Mouse (Mus musculus) kidney, postnatal 10 days (tissue): Measurements from ENCODE around the gene Fads2.
A peak's percentile ranks its signal among the peaks of the same experiment; 100 is the strongest.

Experiments used
- DNase-seq: peaks from one replicate; pipeline ENCODE4 v3.0.0; 2021; ENCODE audit warnings: mixed read lengths

Gene Fads2

GRCm38 (mm10) chr19:10102054-10102700 is 631 bp upstream of the Fads2 start:
- peak; percentile 16 for DNase-seq

GRCm38 (mm10) chr19:10100631-10101071 is 895 bp downstream of the Fads2 start:
- peak; percentile 90 for DNase-seq

- DNase-seq, result no peak
Measured at GRCm38 (mm10) chr19:10097826-10098225, 3.7 kb downstream of the Fads2 start.

- no peak for DNase-seq
Measured at GRCm38 (mm10) chr19:10096371-10096876, 5.1 kb downstream of the Fads2 start.

- no peak for DNase-seq
Measured at GRCm38 (mm10) chr19:10094695-10095094, 6.9 kb downstream of the Fads2 start.

- no peak for DNase-seq
Measured at GRCm38 (mm10) chr19:10093829-10094228, 7.7 kb downstream of the Fads2 start.

GRCm38 (mm10) chr19:10086976-10087375 is 14.6 kb downstream of the Fads2 start:
- DNase-seq, result no peak

- peak; percentile 67 for DNase-seq
Measured at GRCm38 (mm10) chr19:10085454-10085853, 16.1 kb downstream of the Fads2 start.

- DNase-seq, result no peak
Measured at GRCm38 (mm10) chr19:10082105-10082504, 19.4 kb downstream of the Fads2 start.

- no peak for DNase-seq
Measured at GRCm38 (mm10) chr19:10080384-10080783, 21.2 kb downstream of the Fads2 start.

- no peak for DNase-seq
Measured at GRCm38 (mm10) chr19:10078392-10078791, 23.2 kb downstream of the Fads2 start.

- no peak for DNase-seq
Measured at GRCm38 (mm10) chr19:10073145-10073544, 28.4 kb downstream of the Fads2 start.

GRCm38 (mm10) chr19:10071892-10072291 is 29.7 kb downstream of the Fads2 start:
- DNase-seq, result no peak

GRCm38 (mm10) chr19:10071166-10071565 is 30.4 kb downstream of the Fads2 start:
- DNase-seq, result peak; percentile 55

GRCm38 (mm10) chr19:10070186-10070980 is 31.2 kb downstream of the Fads2 start:
- no peak for DNase-seq

- no peak for DNase-seq
Measured at GRCm38 (mm10) chr19:10067701-10068100, 33.8 kb downstream of the Fads2 start.

- no peak for DNase-seq
Measured at GRCm38 (mm10) chr19:10066502-10066901, 35.0 kb downstream of the Fads2 start.

GRCm38 (mm10) chr19:10066189-10066500 is 35.4 kb downstream of the Fads2 start:
- DNase-seq, result no peak

- no peak for DNase-seq
Measured at GRCm38 (mm10) chr19:10065465-10066188, 35.9 kb downstream of the Fads2 start.

- DNase-seq, result no peak
Measured at GRCm38 (mm10) chr19:10064173-10065012, 37.2 kb downstream of the Fads2 start.

- no peak for DNase-seq
Measured at GRCm38 (mm10) chr19:10062862-10063261, 38.7 kb downstream of the Fads2 start.

GRCm38 (mm10) chr19:10062292-10062691 is 39.3 kb downstream of the Fads2 start:
- DNase-seq, result no peak

- DNase-seq, result no peak
Measured at GRCm38 (mm10) chr19:10061624-10062023, 39.9 kb downstream of the Fads2 start.
